Mouse (Mus musculus) layer of hippocampus, adult 8-10 months (tissue): ENCODE measurements around the gene Try4. TPM values are rescaled to one million over a fixed set of nuclear protein-coding genes. Genes with fewer than 3 reads are reported as not detected.
"Not testable (repeated sequence)": the region's sequence is repeated elsewhere in the genome, so short reads cannot be mapped to it uniquely, and the experiment has no call there.

ENCODE experiments used
- DNase-seq, 2 experiments: peaks; one replicate each; pipeline ENCODE4 v3.0.0; 2022; ENCODE audit warnings: low spot score in 2 of 2
- total RNA-seq, 4 experiments: library from RNA; stranded (reverse); gene quantifications; 2 replicates each; pipeline ENCODE4 v1.2.4; 2022

Gene Try4
- not detected for total RNA-seq

DNA sequence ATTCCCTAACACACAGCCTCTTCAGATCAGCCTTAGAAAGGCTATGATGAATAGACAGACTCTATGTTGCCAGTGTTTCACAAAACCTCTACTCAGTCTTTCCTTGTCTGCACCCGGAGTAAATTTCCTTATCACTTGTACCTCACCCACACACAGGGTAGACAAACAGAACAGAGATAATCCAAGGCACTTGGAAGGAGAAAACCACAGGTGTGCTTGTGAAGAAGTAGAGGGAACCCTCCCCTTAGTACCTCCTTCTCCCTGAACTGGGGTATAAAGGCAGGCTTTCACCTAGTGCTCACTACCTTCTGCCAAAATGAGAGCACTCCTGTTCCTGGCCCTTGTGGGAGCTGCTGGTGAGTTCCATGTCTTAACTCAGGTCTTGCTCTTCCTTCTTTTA is at the start of gene Try4:
Try4 (plus strand) TSS at position 301 of the 400 bp plus-strand sequence.
- DNase-seq: no peak

DNA sequence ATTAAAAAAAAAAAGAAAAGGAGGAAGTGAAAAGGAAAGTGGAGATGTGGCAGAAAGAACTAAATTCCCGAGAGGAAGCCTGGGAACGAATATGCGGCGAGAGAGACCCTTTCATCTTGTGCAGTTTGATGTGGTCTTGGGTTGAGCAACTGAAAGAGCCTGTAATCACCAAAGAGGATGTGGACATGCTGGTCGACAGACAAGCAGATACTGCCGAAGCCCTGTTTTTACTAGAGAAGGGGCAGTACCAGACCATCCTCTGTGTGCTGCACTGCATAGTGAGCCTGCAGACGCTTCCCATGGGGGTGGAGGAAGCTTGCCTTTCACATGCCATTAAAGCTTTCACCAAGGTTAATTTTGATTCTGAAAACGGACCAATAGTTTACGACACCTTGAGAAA is 48.8 kb upstream of the Try4 start:
- DNase-seq: not testable (repeated sequence)

DNA sequence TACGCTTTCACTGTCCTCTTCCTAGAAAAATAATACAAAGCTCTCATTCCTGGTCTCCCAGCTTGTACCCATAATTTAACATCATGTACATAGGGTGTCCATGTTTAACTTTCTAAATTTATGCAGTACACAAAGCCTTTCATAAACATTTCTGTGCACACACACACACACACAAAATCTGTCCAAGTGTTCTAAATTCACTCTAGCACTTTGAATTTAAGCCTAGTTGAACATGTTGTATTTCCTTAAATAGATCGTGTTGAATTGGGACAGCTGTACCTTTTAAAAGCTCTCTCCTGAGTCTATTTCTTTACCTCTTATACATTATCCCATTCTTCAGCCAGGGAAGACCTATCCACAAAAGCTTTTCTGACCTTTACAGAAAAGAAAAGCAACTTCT is 45.6 kb upstream of the Try4 start:
- DNase-seq: no peak

DNA sequence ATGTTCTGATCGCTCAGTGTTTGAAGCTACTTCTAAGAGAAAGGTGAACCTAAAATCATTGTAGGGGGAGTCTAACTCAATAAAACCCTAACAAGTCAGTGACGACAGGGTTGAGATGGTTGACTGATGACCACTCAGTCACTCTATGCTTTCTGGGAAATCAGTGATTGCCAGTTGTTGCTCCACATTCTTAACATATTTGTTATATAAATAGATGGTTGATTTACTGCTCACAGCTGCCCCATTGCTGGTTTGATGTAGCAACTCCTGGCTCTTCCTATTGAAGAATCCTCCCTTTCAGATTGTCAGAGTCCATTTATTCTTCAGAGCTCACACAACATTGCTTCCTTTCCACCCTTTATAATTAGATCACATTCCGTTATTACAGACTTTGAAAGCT is 44.6 kb upstream of the Try4 start:
- DNase-seq: no peak

DNA sequence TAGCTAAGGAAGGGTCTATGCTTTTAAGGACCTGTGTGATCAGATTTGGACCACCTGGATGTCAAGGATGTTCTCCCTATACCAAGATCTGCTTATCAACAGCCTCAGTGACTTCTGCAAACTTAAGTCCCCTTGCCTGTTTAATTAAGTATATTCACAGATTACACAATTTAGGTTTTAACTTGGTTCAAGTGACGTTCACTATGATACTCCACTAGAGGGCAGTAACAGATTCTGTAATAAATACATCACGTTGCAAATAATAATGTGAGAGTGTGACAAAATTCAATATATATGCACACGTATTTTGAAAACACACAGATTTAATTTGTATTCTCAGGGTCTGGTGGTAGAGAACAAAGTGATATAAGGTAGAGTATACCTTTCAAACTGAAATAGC is 39.3 kb upstream of the Try4 start:
- no peak for DNase-seq

DNA sequence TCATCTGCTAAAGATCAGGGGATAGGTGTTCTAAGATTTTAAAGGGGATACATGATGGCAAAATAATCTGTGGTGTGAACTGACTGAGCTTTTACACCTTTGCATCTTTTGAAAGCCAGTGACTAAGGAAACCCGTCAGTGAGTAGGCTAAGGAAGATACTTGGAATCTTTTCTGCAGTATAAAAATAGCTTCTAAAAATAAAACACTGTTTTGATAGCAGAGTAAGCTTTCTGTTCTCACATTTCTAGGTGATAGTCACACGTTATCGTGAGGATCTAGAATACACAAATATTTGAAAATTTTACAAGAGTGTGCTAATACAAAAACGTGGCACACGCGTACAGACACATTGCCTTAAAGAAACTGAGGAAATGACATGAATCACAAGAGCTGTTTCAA is 35.9 kb upstream of the Try4 start:
- DNase-seq: no peak

DNA sequence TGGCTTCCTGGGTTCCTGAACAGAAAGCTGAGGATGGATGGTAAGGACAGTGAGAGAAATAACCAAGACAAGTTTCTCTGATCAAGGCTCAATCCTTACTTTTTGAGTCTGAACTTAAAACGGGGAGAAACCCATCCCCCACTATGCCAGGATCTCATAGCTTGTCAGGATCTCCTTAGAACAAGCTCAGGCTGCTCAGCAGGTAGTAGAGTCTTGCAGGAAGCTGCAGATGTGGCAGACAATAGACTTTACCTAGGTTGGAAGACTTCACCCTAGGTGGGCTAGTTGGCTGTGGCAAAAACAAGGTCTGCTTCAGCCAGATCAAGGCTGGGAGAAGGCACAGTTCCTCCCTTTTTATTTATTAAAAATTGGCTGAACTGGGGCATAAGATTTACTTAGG is 3.8 kb upstream of the Try4 start:
- no peak for DNase-seq

DNA sequence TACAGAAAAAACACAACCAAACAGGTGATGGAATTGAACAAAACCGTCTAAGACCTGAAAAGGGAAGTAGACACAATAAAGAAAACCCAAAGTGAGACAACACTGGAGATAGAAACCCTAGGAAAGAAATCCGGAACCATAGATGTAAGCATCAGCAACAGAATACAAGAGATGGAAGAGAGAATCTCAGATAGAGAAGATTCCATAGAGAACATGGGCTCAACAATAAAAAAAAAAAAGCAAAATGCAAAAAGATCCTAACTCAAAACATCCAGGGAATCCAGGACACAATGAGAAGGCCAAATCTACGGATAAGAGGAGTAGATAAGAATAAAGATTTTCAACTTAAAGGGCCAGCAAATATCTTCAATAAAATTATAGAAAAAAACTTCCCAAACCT is 14.7 kb downstream of the Try4 start, which contains the start of gene Try5:
Try5 (minus strand) TSS at position 101 of the 400 bp plus-strand sequence.
- DNase-seq: not testable (repeated sequence)

DNA sequence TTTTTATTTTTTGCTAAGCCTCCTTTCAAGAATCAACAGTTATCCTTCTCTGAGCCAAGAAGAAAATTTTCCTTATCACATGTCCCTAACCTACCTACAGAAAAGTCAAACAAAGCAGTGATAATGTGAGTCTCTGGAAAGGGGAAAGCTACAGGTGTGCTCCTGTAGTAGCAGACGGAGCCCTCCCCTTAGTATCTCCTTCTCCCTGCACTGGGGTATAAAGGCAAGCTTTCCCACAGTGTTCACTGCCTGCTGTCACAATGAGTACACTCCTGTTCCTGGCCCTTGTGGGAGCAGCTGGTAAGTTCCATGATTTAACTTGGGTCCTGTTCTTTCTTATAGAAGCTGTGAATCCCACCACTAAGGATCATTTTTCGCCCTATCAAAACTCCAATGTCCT is 51.9 kb downstream of the Try4 start, which contains the start of gene Try10:
Try10 (plus strand) TSS at position 174 of the 400 bp plus-strand sequence.
- DNase-seq: no peak

Other genes starting within 250 kb of the Try4 start
- gene Try5, start 14.6 kb downstream of the Try4 start, total RNA-seq: not detected
- not detected for gene Try10, start 51.8 kb downstream of the Try4 start, total RNA-seq
- gene Prss3, start 75.4 kb downstream of the Try4 start, total RNA-seq: not detected
- gene Gm5771, start 90.1 kb downstream of the Try4 start, total RNA-seq: not detected
- not detected for gene Gm10334, start 143.9 kb downstream of the Try4 start, total RNA-seq
- gene Prss1, start 156.7 kb downstream of the Try4 start, total RNA-seq: not detected
- gene Prss2, start 219.5 kb downstream of the Try4 start, total RNA-seq: not detected